Mouse (Mus musculus): ENCODE data around the gene S100pbp.

The S100pbp gene

GRCm38 (mm10) chr4:129189542-129190519, at the start of gene S100pbp, which contains the start of gene Yars:
Gene S100pbp, minus strand, starts transcription at chr4:129189727.
Gene Yars, plus strand, starts transcription at chr4:129189760.
- DNase-seq (ENCODE audit: low spot score in 2 of 2) = peak; percentile 90 to 96

GRCm38 (mm10) chr4:129239075-129239474, 49.5 kb upstream of the S100pbp start:
- peak in 1 of 2 experiments; percentile 73 for DNase-seq (ENCODE audit: low spot score in 2 of 2)

GRCm38 (mm10) chr4:129238579-129239016, 49.1 kb upstream of the S100pbp start:
- DNase-seq (ENCODE audit: low spot score in 2 of 2) = peak in 1 of 2 experiments; percentile 46

GRCm38 (mm10) chr4:129237843-129238441, 48.4 kb upstream of the S100pbp start:
- no peak for DNase-seq (ENCODE audit: low spot score in 2 of 2)

GRCm38 (mm10) chr4:129236236-129236813, 46.8 kb upstream of the S100pbp start:
- DNase-seq (ENCODE audit: low spot score in 2 of 2) = no peak

- DNase-seq (ENCODE audit: low spot score in 2 of 2) = no peak
Measured at GRCm38 (mm10) chr4:129235147-129235546, 45.6 kb upstream of the S100pbp start.

- DNase-seq (ENCODE audit: low spot score in 2 of 2) = no peak
Measured at GRCm38 (mm10) chr4:129234488-129234887, 45.0 kb upstream of the S100pbp start.

- no peak for DNase-seq (ENCODE audit: low spot score in 2 of 2)
Measured at GRCm38 (mm10) chr4:129232561-129233360, 43.2 kb upstream of the S100pbp start.

GRCm38 (mm10) chr4:129231594-129232450, 42.3 kb upstream of the S100pbp start:
- no peak for DNase-seq (ENCODE audit: low spot score in 2 of 2)

- DNase-seq (ENCODE audit: low spot score in 2 of 2) = no peak
Measured at GRCm38 (mm10) chr4:129230926-129231325, 41.4 kb upstream of the S100pbp start.

GRCm38 (mm10) chr4:129227985-129228381, 38.5 kb upstream of the S100pbp start:
- DNase-seq (ENCODE audit: low spot score in 2 of 2) = no peak

GRCm38 (mm10) chr4:129227170-129227984, 37.9 kb upstream of the S100pbp start:
- DNase-seq (ENCODE audit: low spot score in 2 of 2) = no peak

GRCm38 (mm10) chr4:129226441-129226963, 37.0 kb upstream of the S100pbp start:
- DNase-seq (ENCODE audit: low spot score in 2 of 2) = no peak

GRCm38 (mm10) chr4:129225315-129225714, 35.8 kb upstream of the S100pbp start:
- no peak for DNase-seq (ENCODE audit: low spot score in 2 of 2)

- no peak for DNase-seq (ENCODE audit: low spot score in 2 of 2)
Measured at GRCm38 (mm10) chr4:129223421-129224281, 34.1 kb upstream of the S100pbp start.

- DNase-seq (ENCODE audit: low spot score in 2 of 2) = no peak
Measured at GRCm38 (mm10) chr4:129222019-129222925, 32.7 kb upstream of the S100pbp start.

Measured in left cerebral cortex, adult 9 months (tissue).